Mouse (Mus musculus) embryonic facial prominence, embryonic 15.5 days (tissue): ENCODE measurements around the gene Capg. TPM values are rescaled to one million over a fixed set of nuclear protein-coding genes. Genes with fewer than 3 reads are reported as not detected.
"Not testable (repeated sequence)": the region's sequence is repeated elsewhere in the genome, so short reads cannot be mapped to it uniquely, and the experiment has no call there.

Source experiments
- ATAC-seq: fragments of 200-750 bp; cut with Nextera tagmentation; 2 replicates; pipeline ENCODE4 v1.8.0; 2017; ENCODE audit warnings: low read depth, moderate TSS enrichment; ENCODE audit not compliant: insufficient number of reproducible peaks, low FRiP score, low TSS enrichment
- H3K27ac ChIP-seq: fragments of 300-500 bp; sonication (generic); replicated peaks from 2 replicates; pipeline ENCODE4 v1.5.1; 2015; ENCODE audit warnings: mild to moderate bottlenecking, inconsistent platforms
- H3K27me3 ChIP-seq: fragments of 300-500 bp; sonication (generic); 2 replicates; pipeline ENCODE4 v1.6.1; 2015; ENCODE audit warnings: inconsistent platforms
- H3K36me3 ChIP-seq: fragments of 300-500 bp; sonication (generic); 2 replicates; pipeline ENCODE4 v1.6.1; 2015; ENCODE audit warnings: mild to moderate bottlenecking, inconsistent platforms
- H3K4me1 ChIP-seq: fragments of 300-500 bp; sonication (generic); 2 replicates; pipeline ENCODE4 v1.6.1; 2015; ENCODE audit warnings: inconsistent platforms
- H3K4me2 ChIP-seq: fragments of 300-500 bp; sonication (generic); replicated peaks from 2 replicates; pipeline ENCODE4 v1.6.1; 2015; ENCODE audit warnings: mild to moderate bottlenecking, inconsistent platforms
- H3K4me3 ChIP-seq: fragments of 300-500 bp; sonication (generic); replicated peaks from 2 replicates; pipeline ENCODE4 v1.5.1; 2015; ENCODE audit warnings: mild to moderate bottlenecking, inconsistent platforms
- H3K9ac ChIP-seq: fragments of 300-500 bp; sonication (generic); 2 replicates; pipeline ENCODE4 v1.6.1; 2015; ENCODE audit warnings: inconsistent platforms
- H3K9me3 ChIP-seq: fragments of 300-500 bp; sonication (generic); replicated peaks from 2 replicates; pipeline ENCODE4 v1.6.1; 2016; ENCODE audit warnings: inconsistent platforms
- WGBS: fragments of 180-500 bp; shearing (Covaris S2); methylation state at CpG from one replicate; pipeline ENCODE4 v1.1.7; 2015; 5-methylcytosine and 5-hydroxymethylcytosine counted together
- polyA plus RNA-seq: library from polyadenylated mRNA; unstranded; fragments of >200 nt; fragmentation: Nextera tagmentation; extraction: Ambion mirVana; gene quantifications from 2 replicates; pipeline ENCODE4 v1.2.1, GENCODE M21; 2015

Capg gene
- polyA plus RNA-seq, 1 experiment from 2014 or later = 122 TPM

GRCm38 (mm10) chr6:72533555-72533954 is 10.6 kb upstream of the Capg start:
- not testable (repeated sequence) for H3K4me3 ChIP-seq, H3K9ac ChIP-seq, H3K4me2 ChIP-seq, H3K27me3 ChIP-seq, H3K36me3 ChIP-seq, H3K27ac ChIP-seq, H3K9me3 ChIP-seq
- ATAC-seq = peak; percentile 49; the same call in 1 of the 2 replicates
- WGBS = 6% methylated on average over 1 of the region's 1 CpGs
- H3K4me1 ChIP-seq = peaks cover 29% of the 10 kb centered on the region

DNA sequence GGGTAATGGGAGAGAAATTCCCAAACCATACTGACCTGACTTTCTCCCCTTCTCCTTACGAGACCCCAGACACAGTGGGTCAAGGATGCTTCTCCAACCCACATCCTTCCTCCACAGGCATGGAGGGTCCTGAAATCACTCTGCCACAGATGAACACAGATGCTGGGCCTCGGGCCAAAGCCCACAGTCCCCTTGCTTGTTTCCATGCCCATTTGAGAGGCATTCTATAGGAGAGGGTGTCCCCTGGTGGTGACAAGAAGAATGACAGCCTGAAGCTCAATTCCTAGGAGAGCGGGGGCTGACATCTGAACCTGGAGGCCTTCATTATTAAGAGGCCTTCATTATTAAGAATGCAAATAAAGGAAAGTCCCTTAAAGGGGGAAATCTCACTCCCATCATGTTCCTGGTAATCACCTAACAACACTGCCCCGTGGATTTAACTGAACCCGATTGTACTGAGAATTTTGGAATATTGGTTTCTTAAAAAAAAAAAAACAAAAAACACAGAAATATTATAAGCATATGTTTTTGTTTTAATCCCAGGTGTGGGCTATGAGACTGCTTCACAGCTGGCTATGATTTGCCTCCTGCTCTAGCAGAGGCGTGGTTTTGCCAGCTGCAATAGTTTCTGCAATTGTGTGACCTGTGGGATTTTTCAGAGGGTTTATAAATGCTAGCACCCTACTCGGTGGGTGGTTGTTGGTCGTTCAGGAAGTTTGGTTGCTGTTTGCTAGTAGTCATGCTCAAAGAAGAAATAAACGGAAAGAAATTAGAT is 10.0 kb upstream of the Capg start:
- no peaks in the 10 kb centered on the region for H3K36me3 ChIP-seq
- no peak overlapping the region for H3K4me3 ChIP-seq
- H3K27me3 ChIP-seq = no peaks in the 10 kb centered on the region
- no peaks in the 10 kb centered on the region for H3K9me3 ChIP-seq
- no peak overlapping the region; the same call in 1 of the 2 replicates for H3K27ac ChIP-seq
- H3K4me2 ChIP-seq = no peak overlapping the region
- ATAC-seq = peak; percentile 68
- WGBS = 16% methylated on average over 9 of the region's 9 CpGs
- no peak overlapping the region for H3K9ac ChIP-seq
- peaks cover 34% of the 10 kb centered on the region for H3K4me1 ChIP-seq

- Histone ChIP-seq H3K9ac (no peak overlapping the region), H3K4me2 (peak overlapping the region; percentile 35), H3K4me1 (peaks cover 34% of the 10 kb centered on the region), H3K27me3 (no peaks in the 10 kb centered on the region), H3K9me3 (no peaks in the 10 kb centered on the region), H3K4me3 (no peak overlapping the region), H3K36me3 (no peaks in the 10 kb centered on the region), H3K27ac (no peak overlapping the region)
- ATAC-seq = no peak
- WGBS = 2% methylated on average over 9 of the region's 9 CpGs
Measured at GRCm38 (mm10) chr6:72535165-72535564, 9.0 kb upstream of the Capg start.

DNA sequence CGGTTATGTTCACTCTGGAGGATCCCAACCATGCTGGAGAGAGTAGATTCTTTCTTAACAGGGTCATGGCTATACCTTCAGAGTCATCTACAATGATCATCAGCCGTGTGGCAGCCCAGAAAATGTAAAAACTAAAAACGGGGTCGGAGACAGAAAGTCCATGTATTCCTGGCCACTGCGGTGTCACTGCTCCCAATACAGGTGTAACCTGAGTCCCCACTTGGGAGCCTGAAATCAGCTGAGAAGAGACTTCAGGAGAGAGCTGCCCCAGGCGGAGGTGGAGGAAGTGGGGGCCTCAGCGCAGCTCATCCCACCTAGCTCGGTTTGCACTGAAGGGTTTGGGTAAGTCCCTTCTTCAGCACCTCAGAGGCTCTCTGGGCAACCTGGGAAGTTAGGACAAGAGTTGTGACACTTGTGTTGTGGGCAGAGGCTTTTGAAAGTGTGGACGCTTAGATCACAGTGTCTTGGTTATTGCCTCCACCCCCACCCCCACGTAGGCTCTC is 6.1 kb upstream of the Capg start:
- ATAC-seq = no peak
- Histone ChIP-seq H3K4me3 (peak overlapping the region; percentile 54), H3K27me3 (no peaks in the 10 kb centered on the region), H3K4me2 (peak overlapping the region; percentile 71), H3K36me3 (no peaks in the 10 kb centered on the region), H3K4me1 (peaks cover 26% of the 10 kb centered on the region), H3K9ac (peak overlapping the region; percentile 26), H3K9me3 (no peaks in the 10 kb centered on the region), H3K27ac (peak overlapping the region; percentile 63)
- 36% methylated on average over 10 of the region's 10 CpGs for WGBS

- no peaks in the 10 kb centered on the region for H3K27me3 ChIP-seq
- H3K9me3 ChIP-seq = no peaks in the 10 kb centered on the region
- H3K27ac ChIP-seq = peak overlapping the region; percentile 63
- peak overlapping the region; percentile 71 for H3K4me2 ChIP-seq
- peak overlapping the region; percentile 54 for H3K4me3 ChIP-seq
- H3K4me1 ChIP-seq = peaks cover 26% of the 10 kb centered on the region
- H3K9ac ChIP-seq = peak overlapping the region; percentile 26
- H3K36me3 ChIP-seq = no peaks in the 10 kb centered on the region
- 5% methylated on average over 16 of the region's 16 CpGs for WGBS
- peak; percentile 89 for ATAC-seq
Measured at GRCm38 (mm10) chr6:72538562-72539031, 5.6 kb upstream of the Capg start.

DNA sequence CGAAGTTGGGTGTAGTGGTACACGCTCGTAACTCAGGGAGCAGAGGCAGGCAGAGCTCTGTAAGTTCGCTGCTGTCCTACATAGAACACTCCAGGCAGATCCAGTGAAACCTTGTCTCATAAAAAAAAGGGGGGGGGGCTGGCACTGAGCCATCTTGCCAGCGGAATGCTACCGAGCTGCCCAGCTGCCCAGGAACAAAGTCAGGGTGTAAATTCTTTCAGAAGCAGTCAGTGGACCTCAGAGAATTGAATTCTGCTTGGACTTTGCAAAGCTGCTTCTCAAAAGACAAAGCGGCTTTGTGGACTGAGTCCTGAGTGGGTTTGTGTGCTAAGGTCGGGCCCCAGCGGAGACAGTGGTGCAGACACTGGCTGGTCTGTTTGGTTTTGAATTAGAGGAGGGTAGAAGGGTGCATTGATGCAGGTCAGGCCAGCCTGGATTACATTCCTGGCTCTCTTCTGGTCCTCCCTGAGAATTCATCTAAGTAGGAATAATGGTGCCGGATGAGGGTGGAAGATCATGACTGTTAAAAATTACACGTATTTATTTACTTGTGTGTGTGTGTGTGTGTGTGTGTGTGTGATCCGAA is 833 bp upstream of the Capg start:
- peaks cover 24% of the 10 kb centered on the region for H3K4me1 ChIP-seq
- no peaks in the 10 kb centered on the region for H3K36me3 ChIP-seq
- no peak overlapping the region for H3K9ac ChIP-seq
- no peak for ATAC-seq
- H3K4me3 ChIP-seq = no peak overlapping the region
- no peak overlapping the region for H3K4me2 ChIP-seq
- H3K27ac ChIP-seq = no peak overlapping the region
- H3K9me3 ChIP-seq = no peaks in the 10 kb centered on the region
- H3K27me3 ChIP-seq = no peaks in the 10 kb centered on the region
- 75% methylated on average over 12 of the region's 12 CpGs for WGBS

- Histone ChIP-seq H3K4me1 (peaks cover 34% of the 10 kb centered on the region), H3K27me3 (no peaks in the 10 kb centered on the region), H3K4me3 (no peak overlapping the region), H3K27ac (no peak overlapping the region), H3K4me2 (no peak overlapping the region; the same call in 1 of the 2 replicates), H3K9me3 (no peaks in the 10 kb centered on the region), H3K9ac (no peak overlapping the region), H3K36me3 (no peaks in the 10 kb centered on the region)
- no peak for ATAC-seq
- WGBS = 47% methylated on average over 7 of the region's 7 CpGs
Measured at GRCm38 (mm10) chr6:72545377-72545776, 1.2 kb downstream of the Capg start.

- no peak overlapping the region for H3K4me2 ChIP-seq
- WGBS = 95% methylated on average over 2 of the region's 2 CpGs
- H3K4me1 ChIP-seq = peaks cover 51% of the 10 kb centered on the region
- no peak overlapping the region for H3K9ac ChIP-seq
- no peaks in the 10 kb centered on the region for H3K36me3 ChIP-seq
- H3K9me3 ChIP-seq = no peaks in the 10 kb centered on the region
- H3K4me3 ChIP-seq = no peak overlapping the region
- H3K27me3 ChIP-seq = no peaks in the 10 kb centered on the region
- no peak overlapping the region for H3K27ac ChIP-seq
- no peak for ATAC-seq
Measured at GRCm38 (mm10) chr6:72547121-72547520, 2.9 kb downstream of the Capg start.

DNA sequence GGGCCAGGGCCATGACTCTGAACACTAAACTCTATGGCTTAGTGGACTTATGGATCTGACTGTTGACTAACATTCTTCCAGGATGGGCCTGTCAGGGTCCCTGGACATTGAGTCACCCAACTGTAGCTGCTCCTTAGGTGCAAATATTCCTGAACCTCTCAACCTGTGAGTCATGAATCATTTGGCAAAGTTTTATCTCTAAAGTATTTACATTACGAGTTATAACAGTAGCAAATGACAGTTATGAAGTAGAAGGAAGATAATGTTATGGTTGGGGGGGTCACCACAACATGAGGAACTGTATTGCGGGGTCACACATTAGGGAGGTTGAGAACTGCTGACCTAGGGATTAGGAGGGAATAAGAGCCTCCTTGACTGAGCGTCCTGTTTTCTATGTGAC is 3.7 kb downstream of the Capg start:
- no peak overlapping the region for H3K4me2 ChIP-seq
- no peak overlapping the region for H3K27ac ChIP-seq
- ATAC-seq = no peak
- H3K4me3 ChIP-seq = no peak overlapping the region
- H3K9me3 ChIP-seq = no peaks in the 10 kb centered on the region
- H3K4me1 ChIP-seq = peaks cover 57% of the 10 kb centered on the region
- WGBS = 90% methylated on average over 3 of the region's 3 CpGs
- no peaks in the 10 kb centered on the region for H3K27me3 ChIP-seq
- H3K36me3 ChIP-seq = no peaks in the 10 kb centered on the region
- H3K9ac ChIP-seq = no peak overlapping the region

DNA sequence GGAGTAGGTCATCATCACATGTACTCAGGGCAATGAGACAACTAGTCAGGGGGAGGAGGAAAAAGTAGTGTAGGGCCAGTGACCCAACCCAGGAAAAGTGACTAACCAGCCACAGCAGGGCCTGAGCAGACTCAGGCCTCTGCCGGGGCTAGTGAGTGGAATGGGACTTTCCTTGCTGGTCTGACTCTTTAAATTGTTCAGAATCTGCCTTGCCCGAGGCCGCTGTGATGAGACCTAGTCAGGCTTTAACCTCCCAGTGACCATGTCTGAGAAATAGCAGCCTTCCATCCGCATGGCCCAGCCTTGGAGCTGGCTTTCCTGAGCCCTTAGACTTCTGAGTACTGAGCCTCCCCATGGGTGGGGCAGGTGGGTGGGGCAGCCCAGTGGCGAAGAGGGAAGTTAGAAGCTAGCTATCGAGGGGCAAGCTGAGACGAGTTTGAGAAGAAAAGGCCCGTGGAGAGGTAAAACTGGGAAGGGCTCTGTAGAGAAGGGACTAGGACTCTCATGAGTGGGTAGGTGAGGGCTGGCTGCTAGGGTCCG is 4.9 kb downstream of the Capg start:
- H3K4me1 ChIP-seq = peaks cover 60% of the 10 kb centered on the region
- H3K9ac ChIP-seq = 0 out of 2 replicates have a peak overlapping the region, but pooled peaks have one; percentile 6
- peak overlapping the region; percentile 25 for H3K4me2 ChIP-seq
- ATAC-seq = no peak
- 46% methylated on average over 9 of the region's 9 CpGs for WGBS
- H3K9me3 ChIP-seq = no peaks in the 10 kb centered on the region
- peak overlapping the region; percentile 79 for H3K27ac ChIP-seq
- no peaks in the 10 kb centered on the region for H3K27me3 ChIP-seq
- no peaks in the 10 kb centered on the region for H3K36me3 ChIP-seq
- H3K4me3 ChIP-seq = peak overlapping the region; percentile 13; the same call in 1 of the 2 replicates

- H3K27ac ChIP-seq = 0 out of 2 replicates have a peak overlapping the region, but pooled peaks have one; percentile 79
- no peak for ATAC-seq
- no peak overlapping the region for H3K4me3 ChIP-seq
- H3K4me2 ChIP-seq = peak overlapping the region; percentile 25
- H3K27me3 ChIP-seq = no peaks in the 10 kb centered on the region
- WGBS = 53% methylated on average over 6 of the region's 6 CpGs
- H3K9ac ChIP-seq = no peak overlapping the region
- no peaks in the 10 kb centered on the region for H3K9me3 ChIP-seq
- peaks cover 52% of the 10 kb centered on the region for H3K4me1 ChIP-seq
- H3K36me3 ChIP-seq = no peaks in the 10 kb centered on the region
Measured at GRCm38 (mm10) chr6:72550025-72550424, 5.8 kb downstream of the Capg start.
